Mouse (Mus musculus) forebrain, postnatal 0 days (tissue): Measurements from ENCODE around the gene Pced1b. TPM values are rescaled to one million over a fixed set of nuclear protein-coding genes. Genes with fewer than 3 reads are reported as not detected.

Source experiments
- ATAC-seq: fragments of 200-750 bp; cut with Nextera tagmentation; 2 replicates; pipeline ENCODE4 v1.8.0; 2017; ENCODE audit warnings: mild to moderate bottlenecking, moderate library complexity
- DNase-seq: peaks from one replicate; pipeline ENCODE4 v3.0.0-alpha.2; 2015
- H3K27ac ChIP-seq: fragments of 300-500 bp; sonication (generic); 2 replicates; pipeline ENCODE4 v1.5.1; 2014; ENCODE audit warnings: low read depth, mild to moderate bottlenecking, antibody characterized with exemption, low read length, moderate library complexity, mixed read lengths
- H3K27me3 ChIP-seq: fragments of 300-500 bp; sonication (generic); 2 replicates; pipeline ENCODE4 v1.6.1; 2014; ENCODE audit warnings: mild to moderate bottlenecking, low read length, mixed read lengths; ENCODE audit not compliant: insufficient read depth
- H3K36me3 ChIP-seq: fragments of 300-500 bp; sonication (generic); 2 replicates; pipeline ENCODE4 v1.6.1; 2014; ENCODE audit warnings: mild to moderate bottlenecking, moderate library complexity; ENCODE audit not compliant: insufficient read depth
- H3K4me1 ChIP-seq: fragments of 300-500 bp; sonication (generic); 2 replicates; pipeline ENCODE4 v1.6.1; 2014; ENCODE audit warnings: antibody characterized with exemption; ENCODE audit not compliant: insufficient read depth
- H3K4me2 ChIP-seq: fragments of 300-500 bp; sonication (generic); 2 replicates; pipeline ENCODE4 v1.6.1; 2014; ENCODE audit warnings: low read depth, mild to moderate bottlenecking, moderate library complexity
- H3K4me3 ChIP-seq: fragments of 300-500 bp; sonication (generic); 2 replicates; pipeline ENCODE4 v1.5.1; 2014; ENCODE audit warnings: low read depth, low read length, mixed read lengths
- H3K9ac ChIP-seq: fragments of 300-500 bp; sonication (generic); 2 replicates; pipeline ENCODE4 v1.6.1; 2014; ENCODE audit warnings: mild to moderate bottlenecking
- H3K9me3 ChIP-seq: fragments of 300-500 bp; sonication (generic); 2 replicates; pipeline ENCODE4 v1.6.1; 2016; ENCODE audit warnings: low read length
- CTCF ChIP-seq: sonication (generic); IDR thresholded peaks from 2 replicates; pipeline ENCODE4 v1.5.1; 2016; ENCODE audit warnings: antibody characterized with exemption, control low read depth, low read depth
- WGBS: fragments of 180-500 bp; shearing (Covaris S2); extraction: QIAGEN DNeasy Blood & Tissue Kit; methylation state at CpG from one replicate; pipeline ENCODE4 v1.1.7; 2014; 5-methylcytosine and 5-hydroxymethylcytosine counted together
- polyA plus RNA-seq: library from polyadenylated mRNA; unstranded; fragments of >200 nt; fragmentation: Nextera tagmentation; extraction: Ambion mirVana; gene quantifications from 2 replicates; pipeline ENCODE4 v1.2.1, GENCODE M21; 2015
- total RNA-seq: library from RNA; depleted of rRNA; stranded (reverse); fragments of >200 nt; gene quantifications from 2 replicates; pipeline ENCODE4 v1.2.3, GENCODE M21; 2014

Gene Pced1b
- total and polyA plus RNA-seq, 2 experiments from 2014 or later, result 4.4 to 6.9 TPM

DNA sequence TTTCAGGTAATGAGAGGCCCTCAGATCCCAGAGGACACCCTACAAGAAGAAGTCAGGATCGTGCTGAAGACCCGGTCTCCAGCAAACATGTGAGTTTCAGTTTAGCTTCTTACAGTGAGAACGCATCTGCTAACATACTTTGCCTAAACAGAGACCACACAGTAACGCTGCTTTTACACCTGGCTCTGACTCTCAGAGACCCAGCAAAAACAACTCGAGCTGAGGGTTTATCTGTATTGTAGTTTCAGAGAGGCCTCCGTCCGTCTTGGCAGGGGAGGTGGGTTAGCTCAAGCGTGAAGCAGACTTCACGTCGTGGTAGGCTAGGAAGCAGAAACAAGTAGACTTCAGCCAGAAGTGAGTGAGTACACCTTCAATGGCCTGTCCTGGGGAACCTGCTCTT, 30.4 kb downstream of the Pced1b start:
- Histone ChIP-seq H3K9ac (no peak overlapping the region), H3K27ac (no peak overlapping the region), H3K4me1 (peaks cover 6% of the 10 kb centered on the region; the same call in 1 of the 2 replicates), H3K4me3 (no peak overlapping the region), H3K27me3 (no peaks in the 10 kb centered on the region), H3K9me3 (no peaks in the 10 kb centered on the region), H3K4me2 (no peak overlapping the region), H3K36me3 (peaks cover 3% of the 10 kb centered on the region; the same call in 1 of the 2 replicates)
- ATAC-seq (no peak), DNase-seq (no peak)
- no peak for TF ChIP-seq CTCF
- 38% methylated on average over 10 of the region's 10 CpGs for WGBS

DNA sequence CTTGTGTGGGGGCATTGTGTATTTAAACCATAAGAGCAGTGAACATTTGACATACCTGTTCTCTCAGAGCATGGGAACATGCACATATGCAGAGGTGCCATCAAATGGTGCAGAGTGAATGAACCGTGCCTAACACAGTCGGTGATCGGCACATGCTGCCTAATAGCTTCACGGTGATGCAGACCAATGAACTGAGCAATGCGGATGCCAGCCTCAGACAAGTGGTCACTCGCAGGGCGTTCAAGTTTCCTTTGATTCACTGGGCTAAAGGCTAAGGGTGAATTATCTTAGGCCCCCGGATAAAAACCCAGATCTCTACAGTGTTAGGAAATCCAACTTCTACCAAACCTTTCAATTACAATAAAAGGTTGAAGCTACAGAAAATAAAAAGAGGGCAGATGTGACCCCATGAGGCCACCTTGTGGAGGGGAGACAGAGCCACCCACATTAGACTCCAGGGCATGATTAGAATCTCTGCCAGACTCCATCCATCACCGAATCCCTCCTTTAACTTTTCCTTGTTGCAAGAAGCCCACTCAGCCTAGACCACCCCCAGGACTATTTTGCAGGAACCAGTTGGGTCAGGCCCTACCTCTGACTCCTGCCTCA, 31.5 kb downstream of the Pced1b start:
- TF ChIP-seq CTCF, result no peak
- DNase-seq, result no peak
- H3K27me3 ChIP-seq, result no peaks in the 10 kb centered on the region
- peaks cover 6% of the 10 kb centered on the region; the same call in 1 of the 2 replicates for H3K4me1 ChIP-seq
- 90% methylated on average over 9 of the region's 9 CpGs for WGBS
- H3K9me3 ChIP-seq, result no peaks in the 10 kb centered on the region
- no peak overlapping the region for H3K4me2 ChIP-seq
- ATAC-seq, result no peak
- no peak overlapping the region for H3K4me3 ChIP-seq
- no peak overlapping the region for H3K27ac ChIP-seq
- no peak overlapping the region for H3K9ac ChIP-seq
- peaks cover 3% of the 10 kb centered on the region; the same call in 1 of the 2 replicates for H3K36me3 ChIP-seq

DNA sequence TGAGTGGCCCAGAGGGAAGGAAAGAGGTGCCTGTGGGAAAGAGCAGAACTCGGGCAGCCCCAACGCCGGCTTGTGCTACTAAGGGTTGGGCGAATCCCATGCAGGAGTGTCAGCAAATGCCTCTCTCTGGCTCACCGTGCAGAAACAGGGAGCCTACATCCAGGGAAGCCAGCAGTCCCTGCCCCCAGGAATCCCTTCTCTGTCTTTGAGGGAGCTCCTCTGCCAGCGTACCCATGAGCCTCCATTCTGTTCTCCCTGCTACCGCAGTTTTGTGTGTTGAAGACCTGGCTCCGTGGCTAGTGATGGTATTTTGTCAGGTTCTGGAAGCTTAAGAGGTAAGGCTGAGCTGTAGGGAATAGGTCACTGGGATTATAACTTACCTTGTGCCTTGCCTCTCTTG, 33.2 kb downstream of the Pced1b start:
- H3K4me2 ChIP-seq, result no peak overlapping the region
- peaks cover 3% of the 10 kb centered on the region; the same call in 1 of the 2 replicates for H3K36me3 ChIP-seq
- H3K27ac ChIP-seq, result no peak overlapping the region
- DNase-seq, result no peak
- H3K9me3 ChIP-seq, result no peaks in the 10 kb centered on the region
- no peak for ATAC-seq
- 86% methylated on average over 8 of the region's 8 CpGs for WGBS
- no peaks in the 10 kb centered on the region for H3K27me3 ChIP-seq
- H3K9ac ChIP-seq, result no peak overlapping the region
- H3K4me1 ChIP-seq, result peaks cover 6% of the 10 kb centered on the region; the same call in 1 of the 2 replicates
- no peak overlapping the region for H3K4me3 ChIP-seq
- no peak for TF ChIP-seq CTCF

DNA sequence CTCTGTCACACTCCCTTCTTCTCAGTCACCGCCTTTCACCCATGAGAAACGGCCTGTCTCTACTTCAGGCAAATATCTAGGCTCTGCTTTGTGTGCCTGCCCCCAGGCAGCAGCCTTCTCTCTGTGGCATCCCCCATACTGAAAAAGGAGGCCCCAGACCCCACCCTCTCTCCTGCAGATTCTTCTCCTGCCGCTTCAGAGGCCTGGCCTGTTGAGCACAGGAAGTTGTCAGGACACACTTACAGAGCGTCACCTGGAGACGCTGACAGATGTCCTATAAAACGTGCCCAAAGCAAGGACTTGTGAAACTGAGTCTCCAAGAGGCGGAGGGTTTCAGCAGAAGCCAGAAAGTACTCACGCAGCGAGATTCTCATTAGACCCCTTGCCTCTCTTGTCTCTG, 33.9 kb downstream of the Pced1b start:
- peaks cover 6% of the 10 kb centered on the region; the same call in 1 of the 2 replicates for H3K4me1 ChIP-seq
- peaks cover 3% of the 10 kb centered on the region; the same call in 1 of the 2 replicates for H3K36me3 ChIP-seq
- no peaks in the 10 kb centered on the region for H3K27me3 ChIP-seq
- DNase-seq (no peak), ATAC-seq (no peak)
- H3K27ac ChIP-seq, result no peak overlapping the region
- no peak overlapping the region for H3K4me2 ChIP-seq
- H3K4me3 ChIP-seq, result no peak overlapping the region
- H3K9me3 ChIP-seq, result no peaks in the 10 kb centered on the region
- 74% methylated on average over 9 of the region's 9 CpGs for WGBS
- no peak for TF ChIP-seq CTCF
- H3K9ac ChIP-seq, result no peak overlapping the region

DNA sequence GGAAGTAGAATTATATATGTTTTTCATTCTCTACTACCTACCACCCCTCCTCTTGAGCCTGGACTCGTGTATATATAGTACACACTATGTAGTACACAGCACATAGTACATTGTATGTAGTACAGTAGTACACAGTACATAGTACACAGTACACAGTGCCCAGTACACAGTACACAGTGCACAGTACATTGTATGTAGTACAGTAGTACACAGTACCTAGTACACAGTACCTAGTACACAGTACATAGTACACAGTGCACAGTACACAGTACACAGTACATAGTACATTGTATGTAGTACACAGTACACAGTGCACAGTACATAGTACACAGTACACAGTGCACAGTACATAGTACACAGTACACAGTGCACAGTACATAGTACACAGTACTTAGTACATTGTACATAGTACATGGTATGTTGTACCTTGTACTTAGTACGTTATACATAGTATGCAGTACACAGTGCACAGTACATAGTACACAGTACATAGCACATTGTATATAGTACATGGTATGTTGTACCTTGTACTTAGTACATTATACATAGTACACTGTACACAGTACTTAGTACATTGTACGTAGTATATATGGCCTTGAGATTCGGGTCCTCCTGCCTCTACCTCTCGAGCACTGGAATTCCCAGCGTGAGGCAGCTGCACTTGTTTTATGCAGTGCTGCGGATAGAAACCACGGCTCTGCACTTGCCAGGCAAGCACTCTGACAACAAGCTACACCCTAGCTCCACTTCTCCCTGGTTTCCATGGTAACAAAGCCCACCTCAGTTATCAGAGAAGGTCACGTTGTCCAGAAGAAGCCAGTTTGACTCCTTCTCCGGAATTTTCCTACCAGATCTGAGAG, 35.0 kb downstream of the Pced1b start:
- Histone ChIP-seq H3K4me2 (no peak overlapping the region), H3K27ac (no peak overlapping the region), H3K4me3 (no peak overlapping the region), H3K9ac (no peak overlapping the region), H3K9me3 (no peaks in the 10 kb centered on the region), H3K36me3 (peaks cover 3% of the 10 kb centered on the region; the same call in 1 of the 2 replicates), H3K4me1 (no peaks in the 10 kb centered on the region; the same call in 1 of the 2 replicates), H3K27me3 (no peaks in the 10 kb centered on the region)
- TF ChIP-seq CTCF, result no peak
- ATAC-seq, result peak; percentile 66
- peak; percentile 41 for DNase-seq
- WGBS, result 55% methylated on average over 10 of the region's 10 CpGs

DNA sequence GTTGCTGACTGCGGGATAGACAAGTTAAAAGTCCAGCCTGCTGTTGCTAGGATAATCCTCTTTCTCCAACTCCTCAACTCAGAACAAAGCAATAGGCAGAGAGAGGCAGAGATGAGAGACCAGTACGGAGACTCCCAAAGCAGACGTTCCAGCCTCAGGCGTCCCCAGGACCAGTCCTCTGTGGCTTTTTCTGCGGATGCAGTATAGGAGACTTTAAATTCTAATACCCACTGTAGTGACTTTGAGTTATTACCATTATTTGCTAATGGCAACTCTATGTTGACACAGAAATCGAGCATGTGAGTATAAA, 35.6 kb downstream of the Pced1b start:
- 73% methylated on average over 6 of the region's 6 CpGs for WGBS
- DNase-seq, result no peak
- H3K4me1 ChIP-seq, result no peaks in the 10 kb centered on the region; the same call in 1 of the 2 replicates
- H3K4me3 ChIP-seq, result no peak overlapping the region
- peak; percentile 5; the same call in 1 of the 2 replicates for ATAC-seq
- no peak overlapping the region for H3K27ac ChIP-seq
- peaks cover 3% of the 10 kb centered on the region; the same call in 1 of the 2 replicates for H3K36me3 ChIP-seq
- H3K9me3 ChIP-seq, result no peaks in the 10 kb centered on the region
- no peak for TF ChIP-seq CTCF
- no peak overlapping the region for H3K9ac ChIP-seq
- H3K27me3 ChIP-seq, result no peaks in the 10 kb centered on the region
- no peak overlapping the region for H3K4me2 ChIP-seq

DNA sequence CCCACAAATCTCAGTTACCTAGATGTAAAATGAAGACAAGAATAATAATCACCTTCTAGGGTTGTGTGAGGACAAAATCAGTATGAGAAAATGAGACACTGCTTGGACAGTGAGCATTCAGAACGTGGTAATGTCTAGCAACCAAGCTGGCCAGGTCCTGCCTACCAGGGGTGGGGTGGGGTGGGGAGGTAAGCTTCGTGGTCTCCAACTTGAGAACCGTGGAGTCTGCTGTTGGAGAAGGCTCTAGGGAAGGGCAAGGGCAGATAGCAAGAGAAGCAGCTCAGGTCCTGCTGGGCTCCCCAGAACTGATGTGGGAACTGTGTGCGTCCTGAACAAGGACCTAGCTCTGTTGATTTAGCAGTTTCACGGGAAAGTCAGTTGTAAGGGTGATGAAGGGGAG, 37.3 kb downstream of the Pced1b start:
- no peak overlapping the region for H3K4me2 ChIP-seq
- WGBS, result 90% methylated on average over 5 of the region's 5 CpGs

More for the DNA sequence above, 37.3 kb downstream of the Pced1b start:
- Histone ChIP-seq H3K9me3 (no peaks in the 10 kb centered on the region), H3K27ac (no peak overlapping the region), H3K9ac (no peak overlapping the region), H3K4me1 (no peaks in the 10 kb centered on the region; the same call in 1 of the 2 replicates), H3K27me3 (no peaks in the 10 kb centered on the region), H3K36me3 (no peaks in the 10 kb centered on the region), H3K4me3 (no peak overlapping the region)
- TF ChIP-seq CTCF, result no peak
- DNase-seq (no peak), ATAC-seq (no peak)
